Mouse (Mus musculus): ENCODE data around the gene Lyg1.
"Not testable (repeated sequence)": the region's sequence is repeated elsewhere in the genome, so short reads cannot be mapped to it uniquely, and the experiment has no call there.

Lyg1 gene

GRCm38 (mm10) chr1:37957659-37958058 lies at the start of gene Lyg1:
Lyg1 (minus strand) TSS chr1:37957759.
- no peak for DNase-seq

GRCm38 (mm10) chr1:38006741-38007140 lies 49.2 kb upstream of the Lyg1 start:
- DNase-seq: no peak

- no peak for DNase-seq
These were observed 45.5 kb upstream of the Lyg1 start for GRCm38 (mm10) chr1:38003046-38003445.

- no peak for DNase-seq
These were observed 44.4 kb upstream of the Lyg1 start for GRCm38 (mm10) chr1:38001956-38002355.

GRCm38 (mm10) chr1:38000844-38001243 lies 43.3 kb upstream of the Lyg1 start:
- DNase-seq: no peak

- no peak for DNase-seq
These were observed 42.0 kb upstream of the Lyg1 start for GRCm38 (mm10) chr1:37999552-37999951.

GRCm38 (mm10) chr1:37998371-37999199 lies 41.0 kb upstream of the Lyg1 start:
- no peak for DNase-seq

- DNase-seq: peak; percentile 97
These were observed 40.3 kb upstream of the Lyg1 start, which contains the start of the genes Txndc9 and Eif5b for GRCm38 (mm10) chr1:37997867-37998266. Txndc9 (minus strand) TSS chr1:37997893. Eif5b (plus strand) TSS chr1:37998010.

- peak; percentile 100 for DNase-seq
These were observed 39.4 kb upstream of the Lyg1 start for GRCm38 (mm10) chr1:37996877-37997484.

- no peak for DNase-seq
These were observed 38.7 kb upstream of the Lyg1 start for GRCm38 (mm10) chr1:37996226-37996625.

GRCm38 (mm10) chr1:37987856-37988255 lies 30.3 kb upstream of the Lyg1 start:
- no peak for DNase-seq

- DNase-seq: peak; percentile 24
These were observed 28.3 kb upstream of the Lyg1 start for GRCm38 (mm10) chr1:37985764-37986323.

GRCm38 (mm10) chr1:37984326-37984725 lies 26.8 kb upstream of the Lyg1 start:
- no peak for DNase-seq

- DNase-seq: no peak
These were observed 19.7 kb upstream of the Lyg1 start for GRCm38 (mm10) chr1:37977303-37977702.

GRCm38 (mm10) chr1:37976666-37977065 lies 19.1 kb upstream of the Lyg1 start:
- not testable (repeated sequence) for DNase-seq

GRCm38 (mm10) chr1:37971520-37971919 lies 14.0 kb upstream of the Lyg1 start:
- DNase-seq: no peak

- no peak for DNase-seq
These were observed 11.2 kb upstream of the Lyg1 start for GRCm38 (mm10) chr1:37968746-37969145.

- no peak for DNase-seq
These were observed 8.0 kb upstream of the Lyg1 start for GRCm38 (mm10) chr1:37965571-37965970.

- no peak for DNase-seq
These were observed 1.9 kb upstream of the Lyg1 start for GRCm38 (mm10) chr1:37959486-37959885.

- DNase-seq: no peak
These were observed 957 bp upstream of the Lyg1 start for GRCm38 (mm10) chr1:37958516-37958915.

GRCm38 (mm10) chr1:37956690-37957431 lies 698 bp downstream of the Lyg1 start:
- no peak for DNase-seq

GRCm38 (mm10) chr1:37955251-37955650 lies 2.3 kb downstream of the Lyg1 start:
- no peak for DNase-seq

GRCm38 (mm10) chr1:37954786-37955185 lies 2.8 kb downstream of the Lyg1 start:
- no peak for DNase-seq
